Mouse (Mus musculus) stomach, postnatal 0 days (tissue): ENCODE results near the gene Tagln2. TPM values are rescaled to one million over a fixed set of nuclear protein-coding genes. Genes with fewer than 3 reads are reported as not detected.
A peak's percentile ranks its signal among the peaks of the same experiment; 100 is the strongest.

ENCODE experiments used
- ATAC-seq: fragments of 200-750 bp; cut with Nextera tagmentation; 2 replicates; pipeline ENCODE4 v1.8.0; 2017; ENCODE audit not compliant: low FRiP score, low TSS enrichment
- DNase-seq: peaks from one replicate; pipeline ENCODE4 v3.0.0-alpha.2; 2016; ENCODE audit warnings: low spot score
- H3K27ac ChIP-seq: fragments of 300-500 bp; sonication (generic); replicated peaks from 2 replicates; pipeline ENCODE4 v1.5.1; 2014; ENCODE audit warnings: mild to moderate bottlenecking, control low read depth
- H3K27me3 ChIP-seq: fragments of 300-500 bp; sonication (generic); 2 replicates; pipeline ENCODE4 v1.6.1; 2014; ENCODE audit warnings: low read length; ENCODE audit not compliant: control insufficient read depth, insufficient read depth
- H3K36me3 ChIP-seq: fragments of 300-500 bp; sonication (generic); 2 replicates; pipeline ENCODE4 v1.6.1; 2014; ENCODE audit warnings: low read length, mixed read lengths; ENCODE audit not compliant: control insufficient read depth, insufficient read depth
- H3K4me1 ChIP-seq: fragments of 300-500 bp; sonication (generic); replicated peaks from 2 replicates; pipeline ENCODE4 v1.6.1; 2014; ENCODE audit warnings: antibody characterized with exemption; ENCODE audit not compliant: control insufficient read depth, insufficient read depth
- H3K4me2 ChIP-seq: fragments of 300-500 bp; sonication (generic); replicated peaks from 2 replicates; pipeline ENCODE4 v1.6.1; 2014; ENCODE audit warnings: low read depth, mild to moderate bottlenecking, control low read depth, moderate library complexity
- H3K4me3 ChIP-seq: fragments of 300-500 bp; sonication (generic); 2 replicates; pipeline ENCODE4 v1.5.1; 2014; ENCODE audit warnings: low read depth, low read length, control low read depth
- H3K9ac ChIP-seq: fragments of 300-500 bp; sonication (generic); 2 replicates; pipeline ENCODE4 v1.6.1; 2014; ENCODE audit warnings: mild to moderate bottlenecking, low read length, control low read depth, mixed read lengths
- H3K9me3 ChIP-seq: fragments of 300-500 bp; sonication (generic); 2 replicates; pipeline ENCODE4 v1.6.1; 2016; ENCODE audit warnings: low read length; ENCODE audit not compliant: control insufficient read depth
- CTCF ChIP-seq: IDR thresholded peaks from 2 replicates; pipeline ENCODE4 v1.5.1; 2016; ENCODE audit warnings: antibody characterized with exemption, low read depth, mild to moderate bottlenecking, moderate library complexity
- EP300 ChIP-seq: optimal IDR thresholded peaks from 2 replicates; pipeline ENCODE3; 2016; ENCODE audit warnings: antibody characterized with exemption
- WGBS: fragments of 180-500 bp; shearing (Covaris S2); extraction: QIAGEN DNeasy Blood & Tissue Kit; methylation state at CpG from one replicate; pipeline ENCODE4 v1.1.7; 2014; 5-methylcytosine and 5-hydroxymethylcytosine counted together
- polyA plus RNA-seq: library from polyadenylated mRNA; unstranded; fragments of >200 nt; fragmentation: Nextera tagmentation; extraction: Ambion mirVana; gene quantifications from 2 replicates; pipeline ENCODE4 v1.2.1, GENCODE M21; 2015

Gene Tagln2
- polyA plus RNA-seq, 1 experiment from 2014 or later, result 564 TPM

DNA sequence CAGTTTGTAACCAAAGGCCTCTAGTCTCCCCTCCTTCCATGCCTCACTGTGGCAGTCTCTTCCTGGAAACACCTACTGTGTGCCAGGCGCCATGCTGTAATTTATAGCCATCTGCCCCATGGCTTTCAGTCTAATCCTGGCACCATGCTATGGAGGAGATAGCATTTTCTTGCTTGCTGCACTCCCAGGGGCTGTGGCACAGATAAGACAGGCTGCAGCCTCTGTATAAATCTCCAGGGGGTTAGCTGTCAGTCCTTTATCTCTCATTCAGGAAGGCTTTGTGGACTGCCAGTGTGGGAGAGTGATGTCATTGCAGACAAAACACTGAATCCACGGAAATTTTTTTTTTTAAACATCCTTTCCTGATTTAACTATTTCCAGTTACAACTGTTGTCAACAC is 8.3 kb downstream of the Tagln2 start:
- Histone ChIP-seq H3K9ac (no peak overlapping the region), H3K4me2 (no peak overlapping the region), H3K4me3 (no peak overlapping the region), H3K27ac (peak overlapping the region; percentile 20; the same call in 1 of the 2 replicates), H3K27me3 (no peaks in the 10 kb centered on the region), H3K9me3 (no peaks in the 10 kb centered on the region), H3K36me3 (peaks cover 19% of the 10 kb centered on the region), H3K4me1 (peaks cover 6% of the 10 kb centered on the region)
- WGBS, result 49% methylated on average over 2 of the region's 2 CpGs
- DNase-seq, result no peak
- TF ChIP-seq EP300 (no peak), CTCF (no peak)
- no peak for ATAC-seq

DNA sequence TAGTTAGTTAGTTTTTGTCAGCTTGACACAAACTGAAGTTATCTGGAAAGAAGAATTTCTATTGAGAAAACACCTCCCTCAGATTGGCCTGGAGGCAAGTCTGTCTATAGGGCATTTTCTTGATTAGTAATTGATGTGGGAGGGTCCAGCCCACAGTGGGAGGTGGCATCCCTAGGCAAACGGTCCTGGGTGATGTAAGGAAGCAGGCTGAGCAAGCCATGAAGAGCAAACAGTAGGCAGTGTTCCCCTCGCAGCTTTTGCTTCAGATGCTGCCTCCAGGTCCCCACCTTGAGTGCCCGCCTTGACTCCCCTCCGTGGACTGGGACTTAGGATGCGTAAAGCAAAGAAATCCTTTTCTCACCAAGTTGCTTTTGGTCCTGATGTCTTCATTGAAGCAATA is 9.4 kb downstream of the Tagln2 start:
- Histone ChIP-seq H3K9ac (no peak overlapping the region), H3K27ac (peak overlapping the region; percentile 42), H3K4me3 (no peak overlapping the region), H3K27me3 (no peaks in the 10 kb centered on the region), H3K36me3 (peaks cover 19% of the 10 kb centered on the region), H3K4me1 (peaks cover 8% of the 10 kb centered on the region; the same call in 1 of the 2 replicates), H3K4me2 (no peak overlapping the region), H3K9me3 (no peaks in the 10 kb centered on the region)
- DNase-seq, result peak; percentile 78
- peak; percentile 67 for ATAC-seq
- no peak for TF ChIP-seq EP300
- TF ChIP-seq CTCF, result no peak
- 60% methylated on average over 5 of the region's 5 CpGs for WGBS

DNA sequence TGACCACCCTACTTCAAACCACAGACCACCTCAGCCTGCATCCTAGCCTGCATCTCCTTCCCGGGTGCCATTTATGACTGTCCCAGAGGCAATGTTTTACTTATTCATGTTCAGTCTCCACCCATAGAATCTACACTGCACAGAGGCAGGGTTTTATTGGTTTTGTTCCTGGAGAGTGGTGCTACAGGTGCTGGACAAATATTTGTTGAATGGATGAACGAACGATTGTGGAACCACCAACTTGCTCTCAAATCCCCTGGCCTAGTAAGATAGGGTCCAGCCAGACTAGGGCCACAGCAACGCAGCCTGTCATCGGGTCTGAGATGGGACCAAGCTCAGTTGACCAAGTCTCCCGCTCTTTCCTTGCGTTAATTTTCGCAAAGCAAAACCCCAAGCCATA is 10.1 kb downstream of the Tagln2 start:
- 47% methylated on average over 8 of the region's 8 CpGs for WGBS
- H3K27me3 ChIP-seq, result no peaks in the 10 kb centered on the region
- ATAC-seq, result peak; percentile 80
- peak; percentile 68 for DNase-seq
- no peaks in the 10 kb centered on the region for H3K9me3 ChIP-seq
- no peak overlapping the region for H3K4me3 ChIP-seq
- H3K4me2 ChIP-seq, result no peak overlapping the region
- TF ChIP-seq CTCF (no peak), EP300 (no peak)
- peak overlapping the region; percentile 82 for H3K27ac ChIP-seq
- no peak overlapping the region for H3K9ac ChIP-seq
- H3K36me3 ChIP-seq, result peaks cover 19% of the 10 kb centered on the region
- H3K4me1 ChIP-seq, result peaks cover 8% of the 10 kb centered on the region; the same call in 1 of the 2 replicates

DNA sequence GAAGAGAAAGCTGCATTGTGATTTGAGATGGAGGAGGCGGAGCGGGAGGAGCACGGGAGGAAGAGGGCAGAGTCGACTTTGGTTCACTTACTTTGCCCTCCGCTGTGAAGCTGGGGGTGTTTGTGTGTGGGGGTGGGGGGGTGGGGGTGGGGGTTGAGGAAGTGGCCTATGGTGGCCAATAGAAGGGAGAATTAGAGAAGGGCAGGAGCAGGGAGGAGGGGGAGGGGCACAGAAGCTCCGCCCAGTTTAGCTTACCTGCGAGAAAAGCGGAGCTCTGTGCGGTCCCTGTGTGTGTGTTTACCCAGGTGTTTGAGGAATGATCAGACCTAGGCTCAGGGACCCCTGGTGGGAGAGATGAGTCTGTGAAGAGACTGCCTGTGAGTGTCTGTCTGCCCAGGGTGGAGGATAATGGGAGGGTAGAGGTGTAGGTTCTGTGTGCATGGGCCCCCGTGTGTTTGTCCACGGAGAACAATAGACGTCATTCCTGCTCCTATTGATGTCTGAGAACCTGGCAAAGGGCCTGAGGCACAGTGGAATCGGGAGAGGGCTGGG is 10.7 kb downstream of the Tagln2 start:
- Histone ChIP-seq H3K36me3 (peaks cover 14% of the 10 kb centered on the region), H3K9me3 (no peaks in the 10 kb centered on the region), H3K4me1 (peaks cover 8% of the 10 kb centered on the region; the same call in 1 of the 2 replicates), H3K27me3 (no peaks in the 10 kb centered on the region), H3K4me2 (0 out of 2 replicates have a peak overlapping the region, but pooled peaks have one; percentile 3), H3K27ac (peak overlapping the region; percentile 82), H3K9ac (no peak overlapping the region), H3K4me3 (no peak overlapping the region)
- TF ChIP-seq CTCF, result no peak
- TF ChIP-seq EP300, result no peak
- WGBS, result 32% methylated on average over 13 of the region's 13 CpGs
- DNase-seq (peak; percentile 87), ATAC-seq (peak; percentile 75)

DNA sequence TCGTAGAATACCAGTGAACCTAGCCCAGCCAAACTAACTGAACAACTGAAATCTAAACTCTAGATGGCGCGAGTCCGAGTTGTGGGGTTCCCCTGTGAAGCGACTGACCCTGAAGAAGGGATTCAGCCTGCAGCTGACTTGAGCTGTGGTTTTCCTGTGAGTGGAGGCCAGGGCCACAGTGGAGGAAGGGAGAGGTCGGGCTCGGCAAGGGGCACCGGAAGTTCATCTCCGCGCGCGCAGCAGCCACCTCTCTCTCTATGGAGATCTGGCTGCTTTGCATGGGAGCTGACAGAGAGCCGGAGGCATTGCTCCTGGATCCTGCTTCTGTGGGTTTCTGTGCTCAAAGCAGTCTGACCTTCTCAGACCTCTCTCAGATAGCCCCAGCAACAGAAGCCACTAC is 13.1 kb downstream of the Tagln2 start:
- no peak overlapping the region for H3K4me3 ChIP-seq
- no peak overlapping the region for H3K9ac ChIP-seq
- WGBS, result 25% methylated on average over 13 of the region's 13 CpGs
- H3K9me3 ChIP-seq, result no peaks in the 10 kb centered on the region
- H3K36me3 ChIP-seq, result no peaks in the 10 kb centered on the region
- DNase-seq (peak; percentile 53), ATAC-seq (no peak)
- peak overlapping the region; percentile 70 for H3K27ac ChIP-seq
- peak; percentile 53 for TF ChIP-seq CTCF
- TF ChIP-seq EP300, result no peak
- H3K4me2 ChIP-seq, result 0 out of 2 replicates have a peak overlapping the region, but pooled peaks have one; percentile 17
- no peaks in the 10 kb centered on the region for H3K27me3 ChIP-seq
- peaks cover 8% of the 10 kb centered on the region; the same call in 1 of the 2 replicates for H3K4me1 ChIP-seq

DNA sequence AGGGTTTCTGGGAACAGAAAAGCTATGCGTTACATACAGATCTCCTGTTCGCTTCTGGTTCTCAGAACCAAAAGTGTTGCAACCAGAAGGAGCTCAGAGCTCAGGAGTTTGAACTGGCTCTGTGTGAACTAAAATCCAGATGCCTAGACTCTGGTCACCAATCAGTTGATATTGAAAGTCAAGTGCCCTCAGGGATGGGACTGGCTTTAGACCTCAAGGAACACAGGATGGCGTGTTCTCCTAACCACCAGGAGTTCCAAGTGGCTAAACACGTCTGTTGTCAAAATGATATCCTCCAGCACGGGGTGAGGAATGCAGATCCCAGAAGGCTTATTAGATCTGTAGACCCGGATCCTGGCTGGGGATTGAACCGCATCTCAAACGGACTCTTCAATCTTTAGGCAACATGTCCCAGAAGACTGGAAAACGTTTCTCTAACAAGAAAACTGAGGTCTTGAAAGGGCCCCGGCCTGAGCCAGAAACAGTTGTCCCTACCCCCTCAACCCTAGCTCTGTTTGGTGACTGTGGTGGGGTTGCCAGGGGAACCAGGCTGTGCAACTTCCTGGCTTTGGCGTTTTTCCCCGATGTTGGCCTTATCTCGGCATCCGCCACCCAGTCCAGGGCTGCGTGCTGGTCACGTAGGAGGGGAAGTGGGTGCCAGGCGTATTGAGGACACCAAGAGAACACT is 13.8 kb downstream of the Tagln2 start:
- WGBS, result 52% methylated on average over 17 of the region's 17 CpGs
- no peaks in the 10 kb centered on the region for H3K9me3 ChIP-seq
- DNase-seq (peak; percentile 77), ATAC-seq (peak; percentile 37)
- no peaks in the 10 kb centered on the region for H3K36me3 ChIP-seq
- H3K9ac ChIP-seq, result no peak overlapping the region
- TF ChIP-seq EP300 (no peak), CTCF (no peak)
- H3K4me1 ChIP-seq, result peaks cover 8% of the 10 kb centered on the region; the same call in 1 of the 2 replicates
- H3K4me2 ChIP-seq, result no peak overlapping the region
- peak overlapping the region; percentile 70 for H3K27ac ChIP-seq
- no peaks in the 10 kb centered on the region for H3K27me3 ChIP-seq
- no peak overlapping the region for H3K4me3 ChIP-seq
